Mouse (Mus musculus): Measurements from ENCODE around the gene Olfr1463. TPM values are rescaled to one million over a fixed set of nuclear protein-coding genes. Genes with fewer than 3 reads are reported as not detected.

Gene Olfr1463
- not detected for total RNA-seq (2021)
- long read RNA-seq, experiment 1 = 0 reads
- long read RNA-seq, experiment 2 = 0 reads

- no peak for DNase-seq (ENCODE audit: low spot score)
Observed at GRCm38 (mm10) chr19:13231028-13231427, at the start of gene Olfr1463. Olfr1463 (plus strand) TSS chr19:13231328.

DNA sequence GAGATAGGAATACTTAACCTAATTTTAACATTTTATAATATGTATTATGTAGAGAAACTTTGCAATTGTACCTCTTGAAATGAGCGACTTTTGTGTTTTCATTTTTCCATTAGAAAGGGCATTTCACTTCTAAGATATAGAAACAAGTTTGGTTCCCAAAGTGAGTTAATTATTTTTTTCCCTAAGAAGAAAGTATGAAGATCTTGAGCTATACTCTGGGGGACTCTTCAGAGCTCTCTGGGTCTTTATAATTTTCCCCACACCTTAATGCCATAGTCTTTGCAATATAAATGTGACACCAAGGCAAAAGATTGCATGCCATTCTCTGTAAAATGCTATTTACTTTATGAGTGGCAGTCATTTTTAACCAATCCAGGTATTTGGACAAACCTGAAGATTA lies 45.7 kb upstream of the Olfr1463 start, which contains the start of gene Olfr1462:
Gene Olfr1462, plus strand, starts transcription at position 301 of the 400 bp plus-strand sequence.
- DNase-seq (ENCODE audit: low spot score) = no peak

- DNase-seq (ENCODE audit: low spot score) = no peak
Observed at GRCm38 (mm10) chr19:13221666-13222065, 9.5 kb upstream of the Olfr1463 start.

Other genes starting within 250 kb of the Olfr1463 start
- gene Olfr1451, start 236.3 kb upstream of the Olfr1463 start, total RNA-seq (2021) = not detected
- not detected for gene Olfr1453, start 203.0 kb upstream of the Olfr1463 start, total RNA-seq (2021)
- gene Olfr1454, start 170.7 kb upstream of the Olfr1463 start, total RNA-seq (2021) = not detected
- not detected for gene Olfr1457, start 133.4 kb upstream of the Olfr1463 start, total RNA-seq (2021)
- not detected for gene Olfr1458, start 124.6 kb upstream of the Olfr1463 start, total RNA-seq (2021)
- under 1 TPM in 1 of 2 experiments, not detected in 1; 0.02 TPM for gene Olfr1459, start 81.8 kb upstream of the Olfr1463 start, total RNA-seq (2021)
- gene Olfr1461, start 68.3 kb upstream of the Olfr1463 start, total RNA-seq (2021) = not detected
- gene Olfr1462, start 45.6 kb upstream of the Olfr1463 start, total RNA-seq (2021) = not detected
- not detected for gene Olfr1465, start 84.2 kb downstream of the Olfr1463 start, total RNA-seq (2021)
- not detected for gene Olfr1466, start 107.5 kb downstream of the Olfr1463 start, total RNA-seq (2021)
- gene Olfr1467, start 130.9 kb downstream of the Olfr1463 start, total RNA-seq (2021) = not detected
- not detected for gene Olfr1469, start 176.5 kb downstream of the Olfr1463 start, total RNA-seq (2021)
- gene Olfr1471, start 212.1 kb downstream of the Olfr1463 start, total RNA-seq (2021) = not detected
- not detected for gene Olfr1472, start 224.8 kb downstream of the Olfr1463 start, total RNA-seq (2021)
- not detected for gene Olfr1474, start 238.2 kb downstream of the Olfr1463 start, total RNA-seq (2021)
- gene Olfr1475, start 248.9 kb downstream of the Olfr1463 start, total RNA-seq (2021) = not detected

Measured in gastrocnemius, adult 18-20 months (tissue).